Mouse (Mus musculus) embryonic fibroblast, embryonic 13.5 days (primary cell): ENCODE results near the gene Crisp2.
A peak's percentile ranks its signal among the peaks of the same experiment; 100 is the strongest.

Experiments
- CTCF ChIP-seq: IDR thresholded peaks from 2 replicates; pipeline ENCODE4 v1.5.1; 2011; ENCODE audit warnings: mild to moderate bottlenecking, control low read depth, low read length, moderate library complexity, borderline replicate concordance; ENCODE audit not compliant: insufficient read depth
- POLR2A ChIP-seq: IDR thresholded peaks from 2 replicates; pipeline ENCODE4 v1.6.1; 2011; ENCODE audit warnings: low read depth, mild to moderate bottlenecking, control low read depth, low read length, moderate library complexity

DNA sequence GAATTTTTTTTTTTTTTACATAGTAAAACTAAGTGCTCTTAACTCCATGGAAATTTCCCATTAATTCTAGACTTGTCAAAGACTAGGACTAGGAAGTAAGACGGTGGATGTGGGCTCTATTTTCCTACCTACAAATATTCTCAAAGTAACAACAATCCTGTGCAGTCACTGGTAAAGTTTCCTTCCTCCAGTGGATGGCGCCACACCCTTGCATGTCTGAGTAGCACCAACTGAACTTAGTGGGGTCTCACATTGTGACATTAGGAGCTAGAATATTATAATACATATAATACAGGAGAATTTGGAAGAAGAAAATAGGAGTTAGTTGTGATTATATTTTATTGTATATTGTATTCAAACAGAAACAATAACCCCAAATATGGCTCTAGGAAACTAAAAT, 25.1 kb upstream of the Crisp2 start:
- peak; percentile 27; the same call in 1 of the 2 replicates for TF ChIP-seq CTCF
- no peak for TF ChIP-seq POLR2A
